15 mouse cellular contexts compared by ENCODE assay signal in the genomic region with DNA sequence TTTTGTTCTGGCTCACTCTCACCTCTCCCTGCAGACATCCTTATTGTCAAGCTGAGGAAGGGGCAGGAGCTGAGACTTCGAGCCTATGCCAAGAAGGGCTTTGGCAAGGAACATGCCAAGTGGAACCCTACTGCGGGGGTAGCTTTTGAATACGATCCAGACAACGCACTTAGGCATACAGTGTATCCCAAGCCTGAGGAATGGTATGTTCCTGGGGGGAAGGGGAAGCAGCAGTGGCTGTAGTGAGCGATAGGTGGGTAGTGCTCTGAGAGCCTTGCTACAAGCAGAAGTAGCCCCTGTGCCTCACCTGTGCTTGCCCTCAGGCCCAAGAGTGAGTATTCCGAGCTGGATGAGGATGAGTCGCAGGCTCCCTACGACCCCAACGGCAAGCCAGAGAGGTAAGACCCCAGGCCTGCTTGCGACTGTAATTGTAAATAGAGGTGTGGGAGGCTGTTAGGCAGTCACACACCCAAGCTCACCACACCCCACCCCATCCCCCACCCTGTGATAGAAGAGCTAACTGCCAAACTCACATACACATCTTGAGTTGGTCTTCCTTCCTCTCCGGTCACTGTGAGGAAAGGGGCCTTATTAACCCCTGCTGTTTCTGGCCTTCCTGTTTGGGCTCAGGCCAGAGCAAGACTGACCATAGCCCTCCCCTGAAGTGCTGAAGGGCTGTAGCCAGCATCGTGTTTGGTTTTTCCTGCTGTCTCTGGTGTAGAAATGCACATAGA. TPM values are rescaled to one million over a fixed set of nuclear protein-coding genes. Genes with fewer than 3 reads are reported as not detected.
A peak's percentile ranks its signal among the peaks of the same experiment; 100 is the strongest.
DNase-seq lines count a peak whose midpoint lies in the region; ATAC-seq and TF ChIP-seq lines count a peak whose summit lies in the region.
"Had no signal": no experiment of that assay in that cellular context is flagged by ENCODE, and none has a peak within 500 bp of the region (broad histone marks: within the 10 kb centered on the region; RNA-seq: fewer than 3 reads in every experiment).

No protein-coding gene starts in this region.

- H3K4me1 ChIP-seq in heart, embryonic 12.5 days (replicated peaks), result peaks cover 38% of the 10 kb centered on the region
- H3K4me1 ChIP-seq in heart, embryonic 10.5 days, result peaks cover 35% of the 10 kb centered on the region
- H3K4me1 ChIP-seq in kidney, postnatal 0 days (replicated peaks; ENCODE audit: insufficient read depth, low read length), result peaks cover 6% of the 10 kb centered on the region; the same call in 1 of the 2 replicates
- peaks cover 40% of the 10 kb centered on the region for H3K4me1 ChIP-seq in liver, embryonic 11.5 days (replicated peaks; ENCODE audit: control insufficient read depth, insufficient read depth, low read length)
- H3K4me1 ChIP-seq in forebrain, embryonic 12.5 days, result peaks cover 20% of the 10 kb centered on the region
- no peaks in the 10 kb centered on the region for H3K4me1 ChIP-seq in intestine, postnatal 0 days (replicated peaks; ENCODE audit: control insufficient read depth, insufficient read depth, low read length)

- 74% methylated on average over 12 of the region's 12 CpGs for WGBS in heart, embryonic 12.5 days
- WGBS in heart, embryonic 10.5 days, result 78% methylated on average over 12 of the region's 12 CpGs
- 87% methylated on average over 12 of the region's 12 CpGs for WGBS in kidney, postnatal 0 days
- 66% methylated on average over 12 of the region's 12 CpGs for whole genome bisulfite sequencing in liver, embryonic 11.5 days
- WGBS in forebrain, embryonic 12.5 days, result 91% methylated on average over 12 of the region's 12 CpGs
- 75% methylated on average over 12 of the region's 12 CpGs for WGBS in intestine, postnatal 0 days

- H3K27ac ChIP-seq in heart, embryonic 12.5 days (ENCODE audit: poor library complexity, severe bottlenecking), result peak overlapping the region; percentile 37; the same call in 1 of the 2 replicates
- no peak overlapping the region for H3K27ac ChIP-seq in heart, embryonic 10.5 days
- no peak overlapping the region for H3K27ac ChIP-seq in kidney, postnatal 0 days
- H3K27ac ChIP-seq in liver, embryonic 11.5 days (ENCODE audit: low read depth, low read length), result peak overlapping the region; percentile 14; the same call in 1 of the 2 replicates
- H3K27ac ChIP-seq in forebrain, embryonic 12.5 days, result no peak overlapping the region
- H3K27ac ChIP-seq in intestine, postnatal 0 days (ENCODE audit: low read depth, low read length), result no peak overlapping the region
- H3K27ac ChIP-seq: hindbrain, embryonic 14.5 days; limb, embryonic 15.5 days; midbrain, embryonic 10.5 days had no signal

- H3K27me3 ChIP-seq in heart, embryonic 12.5 days (replicated peaks), result no peaks in the 10 kb centered on the region
- no peaks in the 10 kb centered on the region for H3K27me3 ChIP-seq in heart, embryonic 10.5 days (ENCODE audit: insufficient read depth, poor library complexity, severe bottlenecking)
- H3K27me3 ChIP-seq in kidney, postnatal 0 days (ENCODE audit: insufficient read depth, low read length), result no peaks in the 10 kb centered on the region
- H3K27me3 ChIP-seq in liver, embryonic 11.5 days (replicated peaks; ENCODE audit: control insufficient read depth, insufficient read depth, low read length), result no peaks in the 10 kb centered on the region
- no peaks in the 10 kb centered on the region for H3K27me3 ChIP-seq in forebrain, embryonic 12.5 days
- H3K27me3 ChIP-seq in intestine, postnatal 0 days (replicated peaks; ENCODE audit: control insufficient read depth, insufficient read depth, low read length), result no peaks in the 10 kb centered on the region
- H3K27me3 ChIP-seq: limb, embryonic 15.5 days had no signal

- H3K4me2 ChIP-seq in heart, embryonic 12.5 days, result no peak overlapping the region
- no peak overlapping the region for H3K4me2 ChIP-seq in kidney, postnatal 0 days (ENCODE audit: low read length)
- peak overlapping the region; percentile 38 for H3K4me2 ChIP-seq in liver, embryonic 11.5 days
- H3K4me2 ChIP-seq in forebrain, embryonic 12.5 days, result no peak overlapping the region
- no peak overlapping the region for H3K4me2 ChIP-seq in intestine, postnatal 0 days (replicated peaks; ENCODE audit: low read depth)
- H3K4me2 ChIP-seq: hindbrain, embryonic 14.5 days; limb, embryonic 15.5 days had no signal

- H3K9ac ChIP-seq in heart, embryonic 12.5 days, result no peak overlapping the region
- no peak overlapping the region for H3K9ac ChIP-seq in kidney, postnatal 0 days (ENCODE audit: low read depth, low read length)
- H3K9ac ChIP-seq in liver, embryonic 11.5 days (ENCODE audit: low read depth, low read length), result 0 out of 2 replicates have a peak overlapping the region, but pooled peaks have one; percentile 32
- no peak overlapping the region for H3K9ac ChIP-seq in forebrain, embryonic 12.5 days
- no peak overlapping the region for H3K9ac ChIP-seq in intestine, postnatal 0 days (ENCODE audit: low read depth, low read length)
- H3K9ac ChIP-seq: hindbrain, embryonic 14.5 days; limb, embryonic 15.5 days had no signal

- TF ChIP-seq CTCF in kidney, postnatal 0 days (IDR thresholded peaks at IDR 0.05; ENCODE audit: low read depth), result no peak
- no peak for TF ChIP-seq CTCF in intestine, postnatal 0 days (IDR thresholded peaks at IDR 0.05; ENCODE audit: low read depth)

- no peak for DNase-seq in heart, embryonic 10.5 days (ENCODE audit: low spot score)
- DNase-seq in kidney, postnatal 0 days (ENCODE audit: low spot score), result peak; percentile 34
- no peak for DNase-seq in kidney, adult 9 months
- peak; percentile 83 for DNase-seq in 416B (ENCODE audit: low read depth)
- no peak for DNase-seq in liver, embryonic 11.5 days (ENCODE audit: low spot score)
- DNase-seq: B cell, adult 2 months; cerebellum, adult 8-10 months had no signal

- H3K4me3 ChIP-seq in heart, embryonic 12.5 days, result no peak overlapping the region
- H3K4me3 ChIP-seq in heart, embryonic 10.5 days, result no peak overlapping the region
- no peak overlapping the region for H3K4me3 ChIP-seq in kidney, postnatal 0 days (replicated peaks; ENCODE audit: low read depth, low read length)
- H3K4me3 ChIP-seq in liver, embryonic 11.5 days (ENCODE audit: low read depth, low read length), result no peak overlapping the region
- H3K4me3 ChIP-seq in forebrain, embryonic 12.5 days (replicated peaks), result no peak overlapping the region
- H3K4me3 ChIP-seq in intestine, postnatal 0 days (ENCODE audit: low read depth, low read length), result no peak overlapping the region
- H3K4me3 ChIP-seq: limb, embryonic 15.5 days; midbrain, embryonic 10.5 days had no signal

- peaks cover 77% of the 10 kb centered on the region for H3K36me3 ChIP-seq in heart, embryonic 12.5 days
- peaks cover 83% of the 10 kb centered on the region for H3K36me3 ChIP-seq in heart, embryonic 10.5 days
- peaks cover 36% of the 10 kb centered on the region for H3K36me3 ChIP-seq in kidney, postnatal 0 days (ENCODE audit: insufficient read depth, low read length)
- peaks cover 34% of the 10 kb centered on the region; the same call in 1 of the 2 replicates for H3K36me3 ChIP-seq in liver, embryonic 11.5 days (ENCODE audit: control insufficient read depth, insufficient read depth, low read length)
- H3K36me3 ChIP-seq in forebrain, embryonic 12.5 days (replicated peaks), result peaks cover 64% of the 10 kb centered on the region
- H3K36me3 ChIP-seq in intestine, postnatal 0 days (ENCODE audit: control insufficient read depth, insufficient read depth), result peaks cover 61% of the 10 kb centered on the region

- H3K9me3 ChIP-seq in heart, embryonic 12.5 days (replicated peaks), result no peaks in the 10 kb centered on the region
- no peaks in the 10 kb centered on the region for H3K9me3 ChIP-seq in heart, embryonic 10.5 days
- no peaks in the 10 kb centered on the region for H3K9me3 ChIP-seq in kidney, postnatal 0 days (replicated peaks; ENCODE audit: low read length)
- no peaks in the 10 kb centered on the region for H3K9me3 ChIP-seq in liver, embryonic 11.5 days (ENCODE audit: control insufficient read depth, low read length)
- H3K9me3 ChIP-seq in forebrain, embryonic 12.5 days, result no peaks in the 10 kb centered on the region
- H3K9me3 ChIP-seq in intestine, postnatal 0 days (ENCODE audit: control insufficient read depth), result no peaks in the 10 kb centered on the region
- H3K9me3 ChIP-seq: limb, embryonic 15.5 days; midbrain, embryonic 10.5 days had no signal

- peak; percentile 25; the same call in 1 of the 2 replicates for ATAC-seq in heart, embryonic 12.5 days (ENCODE audit: insufficient number of reproducible peaks, low FRiP score)
- ATAC-seq in kidney, postnatal 0 days (replicated peaks; ENCODE audit: low FRiP score, low read depth), result no peak
- ATAC-seq in liver, embryonic 11.5 days (replicated peaks; ENCODE audit: low FRiP score), result peak; percentile 46; the same call in 1 of the 2 replicates
- ATAC-seq in forebrain, embryonic 12.5 days (ENCODE audit: low FRiP score), result no peak
- no peak for ATAC-seq in intestine, postnatal 0 days
- ATAC-seq: intestine, embryonic 16.5 days had no signal

RNA-seq across cellular contexts. Expression of gene Polr2c, which starts 5.4 kb away (rescaled TPM):
- polyA plus RNA-seq in heart, embryonic 12.5 days (2016; fragmentation: Nextera tagmentation; extraction: Ambion mirVana), result 122 and 126 TPM in 2 replicates
- 164 and 190 TPM in 2 replicates for polyA plus RNA-seq in heart, embryonic 10.5 days (2016; fragmentation: Nextera tagmentation; extraction: Ambion mirVana)
- 129 and 132 TPM in 2 replicates for polyA plus RNA-seq in kidney, postnatal 0 days (2015; fragmentation: Nextera tagmentation; extraction: Ambion mirVana)
- polyA plus RNA-seq in liver, embryonic 11.5 days (2014; fragmentation: Nextera tagmentation; extraction: Ambion mirVana), result 162 and 172 TPM in 2 replicates
- polyA plus RNA-seq in forebrain, embryonic 12.5 days (2016; fragmentation: Nextera tagmentation; extraction: Ambion mirVana), result 144 and 147 TPM in 2 replicates
- polyA plus RNA-seq in intestine, postnatal 0 days (2015; fragmentation: Nextera tagmentation; extraction: Ambion mirVana), result 70.4 and 75.1 TPM in 2 replicates

RNA-seq across cellular contexts. Expression of gene Dok4, which starts 13.5 kb away (rescaled TPM):
- 53.3 and 54.2 TPM in 2 replicates for polyA plus RNA-seq in heart, embryonic 12.5 days (2016; fragmentation: Nextera tagmentation; extraction: Ambion mirVana)
- 71.3 and 83.4 TPM in 2 replicates for polyA plus RNA-seq in heart, embryonic 10.5 days (2016; fragmentation: Nextera tagmentation; extraction: Ambion mirVana)
- 25.2 TPM in 2 replicates for polyA plus RNA-seq in kidney, postnatal 0 days (2015; fragmentation: Nextera tagmentation; extraction: Ambion mirVana)
- polyA plus RNA-seq in liver, embryonic 11.5 days (2014; fragmentation: Nextera tagmentation; extraction: Ambion mirVana), result 13.2 and 13.9 TPM in 2 replicates
- polyA plus RNA-seq in forebrain, embryonic 12.5 days (2016; fragmentation: Nextera tagmentation; extraction: Ambion mirVana), result 22.0 and 25.1 TPM in 2 replicates
- polyA plus RNA-seq in intestine, postnatal 0 days (2015; fragmentation: Nextera tagmentation; extraction: Ambion mirVana), result 51.0 and 52.1 TPM in 2 replicates

RNA-seq across cellular contexts. Expression of gene Ciapin1, which starts 24.5 kb away (rescaled TPM):
- polyA plus RNA-seq in heart, embryonic 12.5 days (2016; fragmentation: Nextera tagmentation; extraction: Ambion mirVana), result 102 and 109 TPM in 2 replicates
- polyA plus RNA-seq in heart, embryonic 10.5 days (2016; fragmentation: Nextera tagmentation; extraction: Ambion mirVana), result 148 and 158 TPM in 2 replicates
- polyA plus RNA-seq in kidney, postnatal 0 days (2015; fragmentation: Nextera tagmentation; extraction: Ambion mirVana), result 112 and 129 TPM in 2 replicates
- polyA plus RNA-seq in liver, embryonic 11.5 days (2014; fragmentation: Nextera tagmentation; extraction: Ambion mirVana), result 94.8 and 99.5 TPM in 2 replicates
- 170 and 179 TPM in 2 replicates for polyA plus RNA-seq in forebrain, embryonic 12.5 days (2016; fragmentation: Nextera tagmentation; extraction: Ambion mirVana)
- 88.1 and 95.1 TPM in 2 replicates for polyA plus RNA-seq in intestine, postnatal 0 days (2015; fragmentation: Nextera tagmentation; extraction: Ambion mirVana)

RNA-seq across cellular contexts. Expression of gene Coq9, which starts 24.5 kb away (rescaled TPM):
- polyA plus RNA-seq in heart, embryonic 12.5 days (2016; fragmentation: Nextera tagmentation; extraction: Ambion mirVana), result 118 and 121 TPM in 2 replicates
- 97.9 and 129 TPM in 2 replicates for polyA plus RNA-seq in heart, embryonic 10.5 days (2016; fragmentation: Nextera tagmentation; extraction: Ambion mirVana)
- polyA plus RNA-seq in kidney, postnatal 0 days (2015; fragmentation: Nextera tagmentation; extraction: Ambion mirVana), result 101 and 108 TPM in 2 replicates
- polyA plus RNA-seq in liver, embryonic 11.5 days (2014; fragmentation: Nextera tagmentation; extraction: Ambion mirVana), result 82.2 and 82.9 TPM in 2 replicates
- 47.8 and 52.3 TPM in 2 replicates for polyA plus RNA-seq in forebrain, embryonic 12.5 days (2016; fragmentation: Nextera tagmentation; extraction: Ambion mirVana)
- 79.4 and 80.7 TPM in 2 replicates for polyA plus RNA-seq in intestine, postnatal 0 days (2015; fragmentation: Nextera tagmentation; extraction: Ambion mirVana)

RNA-seq across cellular contexts. Expression of gene Ccl17, which starts 52.4 kb away (rescaled TPM):
- polyA plus RNA-seq in heart, embryonic 12.5 days (2016; fragmentation: Nextera tagmentation; extraction: Ambion mirVana), result 0.75 TPM in 1 of 2 replicates, not detected in the other
- polyA plus RNA-seq in heart, embryonic 10.5 days (2016; fragmentation: Nextera tagmentation; extraction: Ambion mirVana), result 0.57 and 0.63 TPM in 2 replicates
- polyA plus RNA-seq in kidney, postnatal 0 days (2015; fragmentation: Nextera tagmentation; extraction: Ambion mirVana), result 0.69 and 1.2 TPM in 2 replicates
- 0.62 and 1.3 TPM in 2 replicates for polyA plus RNA-seq in liver, embryonic 11.5 days (2014; fragmentation: Nextera tagmentation; extraction: Ambion mirVana)
- 0.56 TPM in 1 of 2 replicates, not detected in the other for polyA plus RNA-seq in forebrain, embryonic 12.5 days (2016; fragmentation: Nextera tagmentation; extraction: Ambion mirVana)
- polyA plus RNA-seq in intestine, postnatal 0 days (2015; fragmentation: Nextera tagmentation; extraction: Ambion mirVana), result 1.2 and 1.3 TPM in 2 replicates
- polyA plus RNA-seq: forebrain, embryonic 11.5 days; limb, embryonic 15.5 days; midbrain, embryonic 10.5 days had no signal

Comparison
In these comparisons a context has a peak if more than half of its experiments do, and no peak if none do; other contexts are left out.
1. H3K27ac ChIP-seq: peak in heart, embryonic 12.5 days (single experiment) and liver, embryonic 11.5 days (single experiment); none in heart, embryonic 10.5 days (single experiment), kidney, postnatal 0 days (single experiment), forebrain, embryonic 12.5 days (single experiment) and intestine, postnatal 0 days (single experiment).
2. DNase-seq: peak in kidney, postnatal 0 days (single experiment) and 416B (single experiment); none in heart, embryonic 10.5 days (single experiment), kidney, adult 9 months (single experiment) and liver, embryonic 11.5 days (single experiment).
3. ATAC-seq: peak in heart, embryonic 12.5 days (single experiment) and liver, embryonic 11.5 days (single experiment); none in kidney, postnatal 0 days (single experiment), forebrain, embryonic 12.5 days (single experiment) and intestine, postnatal 0 days (single experiment).